Mouse (Mus musculus): ENCODE measurements around the gene Cdh4.

The Cdh4 gene

DNA sequence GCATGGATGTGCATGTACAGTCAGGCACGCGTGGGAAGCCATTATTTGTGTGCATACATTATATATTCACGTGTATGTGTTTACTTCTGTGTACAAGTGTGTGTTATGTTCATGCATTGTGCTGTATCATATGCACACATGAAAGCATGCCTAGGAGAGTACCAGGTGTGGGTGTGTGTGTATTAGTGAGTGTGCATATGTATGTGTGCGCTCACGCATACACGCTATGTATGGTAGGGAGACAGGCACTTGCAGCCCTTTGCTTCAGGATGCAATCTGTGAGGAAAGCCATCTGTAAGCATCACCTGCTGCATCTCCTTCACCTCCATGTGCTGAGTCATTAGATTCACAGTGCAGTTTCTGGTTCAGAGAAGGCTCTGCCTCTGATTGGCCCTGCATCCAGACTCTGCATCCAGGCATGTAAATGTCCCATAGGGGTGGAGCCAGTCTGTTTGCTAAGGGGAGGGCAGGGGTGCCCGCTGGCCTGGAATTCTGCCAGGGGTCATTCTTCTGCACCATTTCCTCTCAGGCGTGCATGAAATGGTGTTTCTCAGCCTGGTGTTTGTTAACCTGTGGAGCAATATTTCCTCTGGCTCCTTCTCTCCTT is 25.7 kb downstream of the Cdh4 start:
- no peak for DNase-seq (ENCODE audit: low spot score)

DNA sequence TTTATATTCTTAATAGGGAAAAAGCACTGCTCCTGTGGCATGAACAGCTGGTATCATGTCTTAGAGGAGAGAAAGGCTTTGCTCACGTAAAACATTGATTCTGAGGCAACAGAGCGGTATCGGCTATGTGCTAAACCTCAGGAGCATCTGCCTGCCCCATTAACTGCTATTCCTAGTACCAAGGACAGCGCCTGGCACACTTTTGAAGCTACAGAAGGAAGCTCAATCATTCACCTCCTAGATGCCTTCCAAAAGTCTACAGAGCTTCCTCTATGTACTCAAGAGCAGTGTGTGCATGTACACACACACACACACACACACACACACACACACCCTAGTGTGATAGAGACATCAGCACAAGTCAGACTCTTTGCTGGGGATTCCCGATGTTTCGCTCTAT is 34.4 kb downstream of the Cdh4 start:
- DNase-seq (ENCODE audit: low spot score) = no peak

DNA sequence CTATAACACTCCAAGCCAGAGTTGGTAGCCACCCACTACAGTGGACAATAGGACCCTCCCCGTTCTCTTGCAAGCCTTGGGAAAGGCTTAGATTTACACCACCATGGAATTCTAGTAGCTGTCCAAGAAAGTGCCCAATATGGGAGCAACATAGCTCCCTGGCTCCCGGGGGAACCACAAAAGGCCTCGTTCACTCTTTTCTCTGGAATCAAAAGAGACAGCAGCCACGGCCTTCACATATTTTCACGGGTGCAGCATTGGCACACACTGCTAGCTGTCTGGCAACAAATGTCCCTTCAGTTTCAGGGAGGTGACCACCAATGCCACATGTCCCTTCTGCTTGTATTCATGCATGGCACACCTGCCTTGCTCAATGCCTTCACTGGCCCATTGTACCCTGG is 38.6 kb downstream of the Cdh4 start:
- no peak for DNase-seq (ENCODE audit: low spot score)

DNA sequence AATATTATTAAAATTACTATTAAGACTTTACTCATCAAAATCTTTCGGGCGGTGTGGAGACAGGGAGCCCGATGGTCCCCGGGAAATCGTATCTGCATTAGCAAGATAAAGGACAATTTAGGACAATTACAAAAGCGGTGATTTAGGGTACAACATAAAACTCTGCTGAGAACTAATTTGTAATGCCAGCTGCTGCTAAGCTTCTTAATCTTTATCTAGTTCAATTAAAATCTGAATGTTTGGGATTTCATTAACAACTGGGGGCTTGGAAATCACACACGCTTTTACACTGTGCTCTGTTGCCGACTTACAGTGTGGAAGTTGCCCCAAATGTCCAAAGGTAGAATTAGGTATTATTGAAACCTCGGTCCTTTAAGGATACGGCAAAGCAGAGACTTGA is 39.1 kb downstream of the Cdh4 start:
- no peak for DNase-seq (ENCODE audit: low spot score)

DNA sequence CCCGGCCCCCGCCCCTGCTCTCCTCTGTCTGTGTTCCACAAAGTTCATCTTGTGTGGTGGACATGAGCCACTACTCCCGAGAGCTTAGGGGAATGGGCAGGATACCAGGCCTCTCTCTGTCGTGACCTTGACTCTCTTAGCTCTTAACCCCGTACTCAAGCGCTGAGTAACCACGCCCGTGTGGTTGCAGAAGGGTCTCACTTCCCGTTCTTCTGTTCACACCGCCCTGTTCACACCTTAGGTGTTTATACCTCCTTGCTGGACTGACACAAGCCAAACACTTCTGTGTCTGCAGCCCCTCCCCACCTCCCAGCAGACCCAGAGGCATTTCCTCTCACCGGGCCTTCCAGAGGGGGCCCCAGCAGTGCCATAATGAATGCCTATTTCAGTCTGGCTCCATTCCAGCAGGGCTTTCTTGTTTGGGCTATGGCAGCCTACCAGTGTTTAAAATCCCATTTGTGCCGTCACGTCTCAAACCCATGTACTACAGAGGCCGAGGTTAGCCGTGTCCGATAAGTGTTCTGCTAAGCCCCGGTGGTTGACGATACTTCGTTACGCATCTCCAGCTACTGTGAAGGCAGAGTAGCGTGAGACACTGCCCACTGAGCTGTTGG is 46.4 kb downstream of the Cdh4 start:
- no peak for DNase-seq (ENCODE audit: low spot score)

DNA sequence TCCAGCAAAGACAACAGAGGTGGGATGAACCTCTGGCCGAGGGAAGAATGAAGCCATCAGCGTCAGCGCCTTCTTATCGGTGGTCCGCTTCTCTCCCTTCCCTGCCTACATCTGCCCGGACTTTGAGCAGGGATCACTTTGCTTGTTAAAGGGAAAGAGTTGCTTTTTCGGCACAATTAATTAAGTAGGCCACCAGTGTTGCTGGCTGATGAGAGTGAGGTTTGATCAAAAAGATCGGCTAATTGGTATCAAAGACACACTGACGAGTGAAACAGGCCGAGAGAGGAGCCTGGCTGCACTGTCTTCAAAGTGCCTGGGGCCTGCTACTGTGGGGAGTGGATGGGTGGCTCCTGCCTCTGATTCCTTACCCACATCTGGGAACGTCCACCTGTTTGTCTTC is 49.7 kb downstream of the Cdh4 start:
- DNase-seq (ENCODE audit: low spot score) = no peak

DNA sequence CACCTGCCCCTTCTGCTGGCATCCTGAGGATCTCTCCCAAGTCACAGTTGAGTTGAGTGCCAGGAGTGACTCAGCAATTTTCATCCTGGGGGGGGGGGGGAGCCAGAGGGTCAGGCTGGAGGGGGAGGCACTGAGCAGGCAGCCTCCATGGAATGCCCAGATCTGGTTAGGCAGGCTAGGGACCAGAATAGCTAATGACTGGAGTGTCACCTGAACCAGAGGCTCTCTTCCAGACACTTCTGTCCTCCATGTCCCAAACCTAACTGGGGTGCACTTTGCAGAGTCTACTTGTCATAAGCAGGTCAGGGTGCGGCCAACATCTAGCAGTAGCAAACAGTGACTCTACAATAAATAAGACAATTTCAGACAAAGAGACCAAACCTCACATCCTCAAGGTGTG is 52.0 kb downstream of the Cdh4 start:
- DNase-seq (ENCODE audit: low spot score) = no peak

DNA sequence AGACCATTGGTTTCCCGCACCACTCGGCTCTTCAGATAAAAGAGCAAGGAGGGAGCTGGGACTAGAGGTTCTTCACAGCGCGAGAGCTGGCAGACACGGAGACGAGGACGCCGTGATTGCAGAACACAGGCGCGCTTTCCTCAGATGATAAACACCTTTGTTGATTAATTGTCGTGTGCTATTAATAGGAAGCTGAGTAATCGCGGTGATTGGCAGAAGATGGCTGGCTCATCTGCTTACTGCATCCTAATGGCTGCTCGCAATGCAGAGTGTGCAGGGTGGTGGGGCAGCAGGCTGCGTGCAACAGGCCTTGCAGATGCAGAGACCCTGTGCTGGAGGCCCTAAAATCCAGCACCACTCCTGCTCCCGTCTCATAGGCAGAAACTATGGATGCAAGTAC is 68.2 kb downstream of the Cdh4 start:
- DNase-seq (ENCODE audit: low spot score) = no peak

DNA sequence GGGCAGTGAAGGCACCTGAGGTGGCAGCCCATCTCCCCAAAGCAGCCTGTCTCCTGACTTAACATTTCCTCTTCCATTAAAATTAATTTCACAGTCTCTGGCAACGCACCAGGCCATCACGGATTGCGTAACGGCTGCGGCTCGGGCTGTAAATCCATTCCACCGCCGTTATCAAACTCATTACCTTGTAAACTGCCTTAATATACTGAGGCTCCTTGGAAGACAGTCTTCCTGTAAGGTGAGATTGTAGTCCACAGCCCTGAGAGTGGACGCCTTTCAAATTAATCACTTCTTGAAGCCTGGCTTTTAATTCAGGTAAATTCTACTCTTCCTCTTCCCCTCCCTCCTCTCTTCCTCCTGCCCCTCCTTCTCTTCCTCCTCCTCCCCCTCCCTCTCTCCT is 74.3 kb downstream of the Cdh4 start:
- DNase-seq (ENCODE audit: low spot score) = no peak

DNA sequence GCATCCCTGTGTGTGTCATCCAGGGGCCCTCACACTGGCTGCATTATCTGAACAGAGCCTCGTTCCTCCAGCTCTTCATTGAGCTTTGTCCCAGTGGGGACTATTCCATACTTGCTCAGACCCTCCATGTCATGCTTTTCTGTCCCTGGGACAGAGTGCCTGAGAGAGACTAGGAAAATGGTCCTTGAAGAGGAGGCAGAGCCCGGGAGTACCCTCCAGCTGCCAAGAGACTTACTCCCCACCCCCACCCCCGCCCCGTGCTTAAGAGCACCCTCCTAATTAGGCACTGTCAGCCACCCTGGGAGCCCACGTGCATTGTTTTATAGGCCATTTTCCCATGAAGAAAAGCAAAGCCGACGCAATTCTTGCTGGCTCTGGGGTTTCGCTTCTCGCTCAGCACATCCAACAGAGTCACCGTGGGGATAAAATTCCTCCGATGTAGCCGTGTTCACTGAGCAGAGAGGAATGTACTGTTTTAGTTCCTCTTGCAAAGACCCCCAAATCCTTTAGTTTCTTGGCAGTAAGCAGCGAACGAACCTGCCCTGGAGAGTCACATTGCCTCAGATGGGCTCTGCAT is 76.3 kb downstream of the Cdh4 start:
- no peak for DNase-seq (ENCODE audit: low spot score)

DNA sequence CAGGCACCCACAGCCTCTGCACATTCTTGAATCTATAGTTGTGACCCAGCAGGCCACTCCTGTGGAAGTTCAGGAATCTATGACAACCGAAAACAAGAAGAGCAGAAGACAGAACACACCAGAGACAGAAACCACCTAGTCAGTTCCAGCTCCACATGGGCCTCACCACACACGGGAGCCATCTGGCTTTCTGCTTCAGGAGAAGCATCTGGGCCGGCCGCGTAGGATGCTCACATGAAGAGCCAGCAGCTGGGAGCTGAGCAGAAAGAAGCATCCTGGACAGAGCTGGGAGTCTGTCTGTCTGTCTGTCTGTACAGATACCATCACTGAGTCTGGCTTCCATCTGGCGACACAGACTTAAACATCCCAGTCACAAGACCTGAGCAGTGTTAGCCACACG is 76.9 kb downstream of the Cdh4 start:
- DNase-seq (ENCODE audit: low spot score) = no peak

DNA sequence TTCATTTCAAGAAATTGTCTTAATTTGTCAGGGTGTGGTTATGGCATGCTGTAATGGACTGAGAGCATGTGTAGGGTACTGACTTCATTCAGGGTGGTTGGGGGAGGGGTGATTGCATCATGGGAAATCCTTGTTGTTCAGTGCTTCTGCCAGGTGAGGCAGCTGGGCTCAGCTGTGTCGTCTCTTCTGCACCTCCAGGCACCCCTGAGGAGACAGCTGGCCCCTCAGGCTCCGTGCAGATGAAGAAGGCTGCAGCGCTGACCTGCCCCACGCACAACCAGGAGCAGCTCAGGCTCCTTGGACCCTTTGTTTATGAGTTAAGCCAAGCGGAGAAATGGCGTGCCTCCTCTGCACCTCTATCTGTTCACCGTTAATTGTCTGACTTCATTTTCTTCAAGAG is 77.7 kb downstream of the Cdh4 start:
- no peak for DNase-seq (ENCODE audit: low spot score)

DNA sequence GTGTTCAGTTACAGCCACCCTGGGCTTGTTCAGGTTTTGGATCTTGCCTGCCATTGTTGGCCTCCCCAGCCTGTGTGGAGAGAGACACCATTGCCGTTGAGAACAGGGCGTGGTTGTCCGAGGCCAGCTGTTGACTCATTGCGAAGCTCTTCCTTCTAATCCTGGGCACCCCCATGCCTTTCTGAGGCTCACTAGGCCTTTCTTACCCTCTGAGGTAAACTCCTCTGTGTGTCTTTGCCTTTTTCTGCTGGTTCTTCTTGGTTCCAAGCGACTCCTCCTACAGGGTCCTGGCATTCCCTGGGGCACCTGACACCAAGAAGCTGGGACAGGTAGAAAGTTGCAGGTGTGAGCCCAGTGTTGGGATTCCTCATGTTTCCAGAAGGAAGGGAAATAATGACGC is 78.7 kb downstream of the Cdh4 start:
- no peak for DNase-seq (ENCODE audit: low spot score)

DNA sequence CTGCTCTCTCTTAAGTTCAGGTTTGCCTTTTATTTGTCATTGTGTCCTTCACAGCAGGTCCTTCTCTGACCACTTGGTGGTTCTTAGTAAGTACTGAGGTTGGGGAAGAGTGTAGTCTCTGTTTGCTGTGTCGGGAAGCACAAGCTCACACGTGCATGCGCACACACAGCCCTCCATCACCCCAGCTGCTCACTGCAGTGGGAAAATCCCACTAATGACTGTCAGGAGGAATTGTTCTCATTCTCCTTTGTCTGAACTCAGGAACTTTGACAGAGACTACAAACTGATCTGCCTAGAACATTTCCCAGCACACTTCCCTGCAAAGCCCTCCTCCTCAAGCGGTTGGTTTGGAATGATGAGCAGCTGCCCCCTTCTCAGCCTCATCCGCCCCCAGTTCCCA is 79.2 kb downstream of the Cdh4 start:
- DNase-seq (ENCODE audit: low spot score) = no peak

DNA sequence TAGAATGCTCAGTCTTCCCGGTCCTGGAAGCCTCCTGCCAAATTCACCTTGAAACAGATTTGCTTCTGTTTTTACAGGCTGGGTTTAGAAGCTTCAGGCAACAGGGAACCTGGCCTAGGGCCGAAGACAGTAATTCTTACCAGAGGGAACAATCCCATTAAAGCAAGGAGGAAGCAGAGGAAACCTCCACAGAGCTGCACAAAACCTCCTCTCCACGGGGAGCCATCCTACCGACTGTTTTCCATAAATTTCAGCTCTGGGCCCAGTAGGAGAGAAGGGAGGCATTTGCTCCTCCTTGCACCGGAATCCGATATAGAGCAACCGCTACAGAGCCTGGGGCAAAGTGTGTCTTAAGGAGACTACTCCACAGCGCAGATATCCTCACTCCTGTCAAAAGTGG is 79.9 kb downstream of the Cdh4 start:
- DNase-seq (ENCODE audit: low spot score) = no peak

DNA sequence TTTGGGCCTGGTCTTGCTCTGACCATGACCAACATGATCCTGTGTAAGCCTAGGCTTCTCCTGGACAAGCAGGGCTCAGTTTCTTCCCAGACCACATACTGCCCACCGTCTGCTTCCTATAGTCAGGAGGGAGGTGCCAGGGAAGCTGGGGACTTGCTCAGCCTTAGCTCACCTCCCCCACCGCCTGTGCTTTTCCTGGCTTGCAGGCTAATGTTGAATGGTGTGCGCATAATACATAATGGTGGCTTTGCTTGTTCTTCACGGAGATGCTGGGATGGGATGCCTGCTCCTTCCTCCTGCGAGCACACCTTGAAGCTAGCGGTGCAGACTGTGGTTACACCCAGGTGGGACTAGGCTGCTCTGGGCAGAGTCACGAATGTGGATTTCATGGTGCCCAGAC is 84.7 kb downstream of the Cdh4 start:
- DNase-seq (ENCODE audit: low spot score) = no peak

DNA sequence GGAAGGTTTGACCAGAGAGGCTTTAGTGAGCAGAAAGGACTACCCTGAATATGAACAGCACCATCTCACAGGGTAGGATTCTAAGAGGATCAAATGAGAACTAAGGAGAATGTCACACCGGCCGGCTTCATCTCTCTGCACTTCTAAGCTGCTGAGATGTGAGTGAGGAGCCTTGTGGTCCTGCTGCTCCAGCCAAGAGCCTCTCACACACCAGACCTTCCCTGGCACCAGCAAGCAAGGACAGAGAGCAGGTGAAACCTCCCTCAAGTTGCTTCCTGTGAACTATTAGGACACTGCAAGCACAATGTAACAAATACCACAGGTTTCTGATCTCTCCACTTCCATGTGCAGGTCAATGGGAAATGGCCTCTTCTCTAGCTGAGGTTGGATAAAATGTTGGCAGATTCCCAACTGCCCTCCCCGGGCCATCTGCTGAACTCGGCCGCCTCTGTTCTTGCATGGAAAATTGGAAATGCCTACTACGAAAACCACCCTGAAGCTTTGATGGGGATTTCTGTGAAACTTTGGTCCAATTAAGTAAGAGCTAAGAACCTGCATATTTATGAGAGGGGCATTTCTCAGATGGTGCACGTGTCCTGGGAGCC is 88.3 kb downstream of the Cdh4 start:
- no peak for DNase-seq (ENCODE audit: low spot score)

DNA sequence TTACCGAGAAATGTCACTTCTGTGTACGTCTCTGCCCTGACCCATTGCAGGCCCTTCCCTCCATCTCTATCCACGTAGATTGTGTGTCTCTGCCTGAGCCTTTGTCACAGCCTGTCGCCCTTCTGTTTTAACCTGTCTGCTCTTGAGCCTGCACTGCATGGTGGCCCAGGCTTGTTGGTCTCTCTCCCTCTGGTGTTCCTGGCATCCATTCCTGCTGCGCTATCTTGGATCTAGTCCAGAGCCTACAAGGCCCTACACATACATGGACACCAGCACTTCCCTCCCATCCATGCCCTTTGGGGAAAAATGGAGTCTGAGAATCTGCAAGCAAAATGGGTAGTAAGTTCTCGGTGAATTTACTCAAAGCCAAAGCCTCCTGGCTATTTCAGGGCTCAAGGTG is 91.0 kb downstream of the Cdh4 start:
- no peak for DNase-seq (ENCODE audit: low spot score)

DNA sequence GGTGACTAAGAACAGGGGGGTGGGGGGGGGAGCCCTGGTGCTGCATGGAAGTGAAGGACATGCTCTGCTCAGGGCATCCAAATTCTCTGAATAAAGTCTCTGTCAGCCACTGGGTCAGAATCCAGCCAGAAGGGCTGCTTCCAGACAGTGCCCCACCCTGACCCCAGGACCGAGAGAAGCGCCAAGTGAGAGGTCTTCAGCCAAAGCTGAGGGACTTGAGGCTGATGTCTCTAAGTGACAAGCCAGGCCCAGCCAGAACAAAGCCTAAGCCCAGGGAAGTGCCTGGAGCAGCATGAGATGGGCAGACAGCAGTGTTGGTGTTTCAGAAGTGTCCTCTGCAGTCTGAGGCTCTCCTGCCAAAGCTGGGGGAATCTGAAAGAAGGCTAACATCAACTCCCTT is 91.7 kb downstream of the Cdh4 start:
- DNase-seq (ENCODE audit: low spot score) = no peak

DNA sequence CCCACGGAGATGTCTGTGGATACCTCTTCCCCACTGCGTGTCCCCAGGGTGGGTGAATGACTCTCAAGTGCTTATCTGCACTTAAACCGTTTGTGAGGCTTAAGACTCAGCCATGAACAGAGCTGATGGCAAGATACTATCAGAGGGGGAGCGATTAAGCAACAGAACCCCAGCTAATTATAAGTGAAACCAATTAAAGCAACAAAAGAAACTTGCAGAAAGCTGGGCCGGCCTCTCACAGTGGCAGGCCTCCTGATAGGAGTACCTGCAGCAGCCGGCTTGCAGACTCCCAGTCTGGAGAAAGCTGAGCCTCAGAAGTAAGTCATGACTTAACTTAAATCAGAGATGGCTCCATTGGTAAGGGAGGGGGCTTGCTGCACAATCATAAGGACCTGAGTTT is 93.0 kb downstream of the Cdh4 start:
- DNase-seq (ENCODE audit: low spot score) = no peak

DNA sequence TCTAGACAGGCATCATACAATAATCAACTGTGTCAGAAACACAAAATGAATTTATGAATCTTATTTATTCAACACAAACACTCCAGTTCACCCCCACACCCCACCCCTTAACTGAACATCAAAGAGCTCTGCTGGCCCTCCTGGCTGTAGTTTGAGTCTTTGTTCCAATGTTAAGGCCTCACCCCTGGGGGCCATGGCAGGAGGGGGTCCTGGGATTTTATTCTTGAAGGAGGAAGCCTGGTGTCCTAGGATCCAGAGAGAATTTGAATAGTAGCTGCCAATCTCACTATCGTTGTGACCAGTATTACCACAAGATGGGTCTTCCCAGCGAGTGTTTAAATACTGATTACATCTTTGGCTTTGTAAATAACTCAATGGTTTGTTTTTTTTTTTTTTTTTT is 94.5 kb downstream of the Cdh4 start:
- DNase-seq (ENCODE audit: low spot score) = no peak

DNA sequence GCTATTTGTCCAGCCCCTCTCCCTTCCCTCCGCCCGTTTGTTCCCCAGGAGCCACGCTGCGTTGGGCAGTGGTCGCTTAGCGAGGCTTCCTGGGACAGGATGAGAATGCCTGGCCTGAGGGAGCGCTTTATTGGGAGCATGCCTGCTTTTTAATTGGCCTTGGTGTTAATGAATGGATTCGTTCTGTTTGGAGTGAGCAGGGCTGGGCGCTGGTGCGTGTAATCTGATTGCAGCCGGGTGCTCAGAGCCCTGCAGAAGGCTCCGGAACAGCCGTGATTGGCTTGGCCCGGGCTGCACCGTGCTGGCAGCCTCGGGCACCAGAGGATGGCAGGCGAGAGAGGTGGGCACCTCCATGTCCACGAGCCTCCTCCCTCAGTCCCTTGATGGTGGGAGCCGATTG is 95.2 kb downstream of the Cdh4 start:
- no peak for DNase-seq (ENCODE audit: low spot score)

DNA sequence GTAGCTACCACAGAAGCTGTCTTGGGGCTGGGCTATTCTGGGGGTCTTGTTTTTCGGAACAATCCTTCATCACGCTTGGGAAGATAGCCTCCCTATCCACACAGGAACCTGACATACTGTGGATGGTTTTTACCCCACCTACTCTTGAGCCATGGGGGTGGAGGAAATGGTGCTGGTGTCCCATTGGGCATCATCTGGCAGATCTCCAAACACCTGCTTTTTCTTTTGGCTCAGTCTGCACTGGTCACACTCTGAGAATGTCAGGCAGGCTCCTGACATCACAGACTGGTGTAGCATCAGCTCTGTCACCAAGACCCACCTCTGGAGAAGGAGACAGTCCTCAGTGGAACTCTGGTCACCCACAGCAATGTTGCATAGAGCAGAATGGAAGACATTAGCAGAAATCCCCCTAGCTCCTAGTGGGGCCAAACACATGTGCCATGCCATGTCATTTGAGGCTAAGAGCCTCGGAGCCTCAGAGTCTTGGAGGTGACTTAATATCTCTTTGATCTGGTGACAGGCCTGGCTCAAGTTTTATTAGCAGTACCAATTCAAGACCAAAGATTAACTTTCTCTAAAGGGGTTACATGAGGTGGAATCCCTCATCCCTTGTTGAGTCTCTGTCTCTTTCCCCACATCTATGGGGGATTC is 95.7 kb downstream of the Cdh4 start:
- DNase-seq (ENCODE audit: low spot score) = no peak
